Mouse (Mus musculus) erythroblast, embryonic 14.5 days (primary cell): ENCODE measurements around the gene Rnf20.

ENCODE experiments used
- GATA1 ChIP-seq: IDR thresholded peaks from 2 replicates; pipeline ENCODE4 v1.6.1; 2012; ENCODE audit warnings: low read length, inconsistent platforms, mixed read lengths
- TAL1 ChIP-seq: IDR thresholded peaks from 3 replicates; pipeline ENCODE4 v1.6.1; 2012; ENCODE audit warnings: low read length, inconsistent platforms, mixed read lengths

DNA sequence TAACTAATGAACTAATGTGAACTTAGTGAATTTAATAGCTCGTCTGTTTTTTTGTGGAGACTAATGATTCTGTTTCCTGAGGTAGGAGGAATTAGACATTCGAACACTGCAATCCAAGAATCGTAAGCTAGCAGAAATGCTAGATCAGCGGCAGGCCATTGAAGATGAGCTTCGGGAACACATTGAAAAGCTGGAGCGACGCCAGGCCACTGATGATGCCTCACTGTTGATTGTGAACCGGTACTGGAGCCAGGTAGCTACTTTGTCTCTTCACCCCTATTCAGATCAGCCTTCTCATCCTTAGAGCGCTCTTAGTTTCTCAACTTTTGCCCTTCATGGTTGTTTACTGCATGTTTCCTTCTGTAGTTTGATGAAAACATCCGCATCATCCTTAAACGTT is 6.0 kb downstream of the Rnf20 start:
- TF ChIP-seq GATA1 (no peak), TAL1 (no peak)
